Mouse (Mus musculus) testis, adult 10 weeks (tissue): ENCODE data around the gene Gpsm1. TPM values are rescaled to one million over a fixed set of nuclear protein-coding genes. Genes with fewer than 3 reads are reported as not detected.

ENCODE experiments used
- polyA plus RNA-seq: library from polyadenylated mRNA; stranded (reverse); fragments of 350-450 nt; fragmentation: Illumina TruSeq; extraction: RNeasy Lipid Tissue Mini Kit (QIAGEN cat#74804); gene quantifications from one replicate; pipeline ENCODE4 v1.2.3, GENCODE M21; 2014; ENCODE audit warnings: low read depth, low replicate concordance

Gene Gpsm1
- polyA plus RNA-seq = 1.6 TPM

GRCm38 (mm10) chr2:26315072-26315924 lies at the start of gene Gpsm1:
TSS of gene Gpsm1 (plus strand) at chr2:26315515.

DNA sequence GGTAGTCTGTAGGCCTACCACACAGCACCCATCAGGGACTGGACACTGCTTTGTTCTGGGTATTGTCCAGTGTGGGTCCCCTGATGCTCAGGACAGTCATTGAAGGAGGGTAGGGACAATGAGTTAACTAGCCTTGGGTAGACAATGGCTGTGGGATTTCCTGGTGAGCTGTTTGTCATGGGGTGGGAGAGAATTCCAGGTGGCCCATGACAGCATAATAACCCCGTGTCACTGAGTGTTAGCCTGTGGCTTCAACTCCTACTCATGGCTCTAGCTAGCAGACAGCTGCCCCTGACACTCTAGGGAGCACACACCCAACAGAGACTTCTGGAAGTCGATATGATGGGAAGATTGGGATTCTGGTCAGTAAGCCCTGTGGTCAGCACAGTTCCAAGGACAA lies 20.9 kb upstream of the Gpsm1 start, which contains the start of gene Ccdc187:
TSS of gene Ccdc187 (minus strand) at position 101 of the 400 bp plus-strand sequence.

GRCm38 (mm10) chr2:26351358-26352290 lies 36.3 kb downstream of the Gpsm1 start, which contains the start of gene Dnlz:
TSS of gene Dnlz (minus strand) at chr2:26352110.

DNA sequence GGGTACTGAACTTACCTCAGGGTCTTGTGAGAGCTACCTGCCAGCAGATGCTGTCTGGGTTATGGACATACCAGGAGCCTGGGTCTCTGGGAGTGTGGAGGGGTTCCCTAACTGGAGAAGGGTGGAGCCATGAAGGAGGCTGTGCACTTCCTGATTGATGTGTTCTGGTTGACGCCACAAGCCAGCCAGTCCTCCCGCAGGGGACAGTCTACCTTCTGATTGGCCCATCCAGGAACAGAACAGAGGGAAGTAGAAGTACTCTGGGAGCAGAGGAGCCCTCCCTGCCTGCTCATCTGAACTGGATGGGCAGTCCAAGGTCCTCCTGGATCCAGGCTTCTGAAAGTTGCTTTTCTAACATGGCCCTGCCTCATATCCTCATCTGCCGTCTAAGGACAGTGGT lies 45.5 kb downstream of the Gpsm1 start, which contains the start of gene Card9:
TSS of gene Card9 (minus strand) at position 147 of the 400 bp plus-strand sequence.

DNA sequence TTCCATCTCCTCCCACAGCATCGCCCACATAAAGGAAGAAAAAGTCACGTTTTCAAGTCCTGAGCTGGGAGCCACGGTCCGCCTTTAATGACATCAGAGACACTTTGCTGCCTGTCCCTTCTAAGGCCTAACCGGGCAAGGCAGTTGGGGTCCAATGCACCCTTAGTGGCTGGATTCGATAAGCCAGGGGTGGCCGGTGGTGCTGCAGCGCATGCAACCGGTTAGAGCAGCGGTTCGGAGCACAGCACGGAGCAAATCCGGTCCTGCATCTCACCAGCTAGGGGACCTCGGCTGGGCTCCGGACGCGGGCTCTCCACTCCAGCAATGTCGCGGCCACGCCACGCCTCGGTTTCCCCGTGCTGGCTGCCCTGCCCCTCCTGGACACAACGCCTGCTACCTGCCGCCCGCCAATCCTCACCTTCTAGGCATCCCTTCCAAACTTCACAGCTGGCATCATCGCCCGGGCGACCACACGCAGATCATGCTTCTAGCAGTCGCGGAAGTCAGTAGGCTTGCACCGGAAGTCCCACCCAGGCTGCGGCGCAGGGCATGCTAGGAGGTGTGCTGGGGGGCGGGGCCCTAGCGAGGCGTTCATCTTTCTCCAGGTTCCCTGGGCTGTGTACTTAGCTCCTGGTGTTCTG lies 64.9 kb downstream of the Gpsm1 start, which contains the start of gene Snapc4:
TSS of gene Snapc4 (minus strand) at position 523 of the 641 bp plus-strand sequence.

GRCm38 (mm10) chr2:26389154-26389690 lies 73.9 kb downstream of the Gpsm1 start, which contains the start of the genes Entr1 and Pmpca:
TSS of gene Entr1 (minus strand) at chr2:26389316.
TSS of gene Pmpca (plus strand) at chr2:26389339.

Other genes starting within 250 kb of the Gpsm1 start
- 3.0 TPM for gene Nacc2, start 192.3 kb upstream of the Gpsm1 start, polyA plus RNA-seq
- not detected for gene Lhx3, start 107.2 kb upstream of the Gpsm1 start, polyA plus RNA-seq
- gene Qsox2, start 78.0 kb upstream of the Gpsm1 start, polyA plus RNA-seq = 20.2 TPM
- gene Ccdc187, start 21.0 kb upstream of the Gpsm1 start, polyA plus RNA-seq = 3.1 TPM
- 0.57 TPM for gene Dnlz, start 36.6 kb downstream of the Gpsm1 start, polyA plus RNA-seq
- not detected for gene Card9, start 45.4 kb downstream of the Gpsm1 start, polyA plus RNA-seq
- 8.1 TPM for gene Snapc4, start 65.1 kb downstream of the Gpsm1 start, polyA plus RNA-seq
- gene Entr1, start 73.8 kb downstream of the Gpsm1 start, polyA plus RNA-seq = 164 TPM
- 155 TPM for gene Pmpca, start 73.8 kb downstream of the Gpsm1 start, polyA plus RNA-seq
- 13.5 TPM for gene Inpp5e, start 93.7 kb downstream of the Gpsm1 start, polyA plus RNA-seq
- 44.7 TPM for gene Sec16a, start 129.7 kb downstream of the Gpsm1 start, polyA plus RNA-seq
- 0.17 TPM for gene Notch1, start 201.1 kb downstream of the Gpsm1 start, polyA plus RNA-seq